Mouse (Mus musculus): ENCODE results near the gene Gcnt3.
"Not testable (repeated sequence)": the region's sequence is repeated elsewhere in the genome, so short reads cannot be mapped to it uniquely, and the experiment has no call there.

Gcnt3 gene

DNA sequence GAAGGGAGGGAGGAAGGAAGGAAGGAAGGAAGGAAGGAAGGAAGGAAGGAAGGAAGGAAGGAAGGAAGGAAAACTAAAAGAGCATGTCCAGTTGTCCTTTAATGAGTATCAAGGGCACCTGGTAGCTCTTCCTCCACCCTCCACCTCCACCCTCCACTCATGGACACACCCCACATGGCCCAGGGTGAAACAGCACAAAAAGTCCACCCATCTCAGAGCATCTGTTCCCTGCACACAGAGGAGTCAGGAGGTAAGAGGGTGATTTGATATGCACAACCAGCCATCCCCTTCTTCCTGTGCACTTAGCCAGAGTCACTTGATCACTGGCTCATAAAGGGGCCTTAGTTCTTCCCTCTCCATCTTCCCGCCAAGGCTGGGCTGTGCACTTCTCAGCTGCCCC is 5.0 kb upstream of the Gcnt3 start:
- DNase-seq = no peak

DNA sequence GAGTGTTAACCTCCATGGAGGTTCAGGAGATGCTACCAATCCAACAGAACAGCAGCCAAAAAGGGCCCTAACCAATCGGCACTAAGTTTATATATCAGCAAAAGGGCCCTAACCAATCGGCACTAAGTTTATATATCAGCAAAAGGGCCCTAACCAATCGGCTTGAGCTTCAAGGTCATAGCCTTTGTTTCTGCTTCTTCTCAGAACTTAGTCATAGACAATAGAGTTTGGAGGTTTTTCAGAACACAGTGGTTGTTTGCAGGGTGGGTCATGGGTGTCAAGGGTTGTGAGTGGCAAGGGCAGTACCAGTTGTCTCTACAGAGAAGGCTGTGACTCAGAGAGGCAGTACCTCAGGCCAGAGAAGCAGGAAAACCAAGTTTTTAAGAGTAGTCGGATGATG is 4.2 kb upstream of the Gcnt3 start:
- no peak for DNase-seq

DNA sequence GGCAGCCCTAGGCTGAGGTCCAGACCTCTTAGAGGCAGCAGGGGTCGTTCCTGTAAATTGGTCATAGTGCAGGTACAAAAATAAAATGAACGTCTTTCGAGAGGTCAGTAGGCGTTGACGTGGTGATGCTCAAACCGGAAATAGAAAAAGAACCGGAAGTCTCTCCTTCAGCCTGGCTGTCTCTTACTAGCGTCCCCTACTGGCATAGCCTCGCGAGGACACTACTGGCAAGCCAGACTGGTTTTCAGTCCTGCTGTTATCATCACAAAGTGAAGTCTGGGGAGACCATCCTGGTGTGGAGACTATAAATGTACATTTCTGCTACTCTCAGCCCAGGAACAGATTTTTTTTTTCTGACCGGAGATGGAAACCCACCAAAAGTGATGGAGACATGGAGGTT is 2.7 kb upstream of the Gcnt3 start:
- no peak for DNase-seq

DNA sequence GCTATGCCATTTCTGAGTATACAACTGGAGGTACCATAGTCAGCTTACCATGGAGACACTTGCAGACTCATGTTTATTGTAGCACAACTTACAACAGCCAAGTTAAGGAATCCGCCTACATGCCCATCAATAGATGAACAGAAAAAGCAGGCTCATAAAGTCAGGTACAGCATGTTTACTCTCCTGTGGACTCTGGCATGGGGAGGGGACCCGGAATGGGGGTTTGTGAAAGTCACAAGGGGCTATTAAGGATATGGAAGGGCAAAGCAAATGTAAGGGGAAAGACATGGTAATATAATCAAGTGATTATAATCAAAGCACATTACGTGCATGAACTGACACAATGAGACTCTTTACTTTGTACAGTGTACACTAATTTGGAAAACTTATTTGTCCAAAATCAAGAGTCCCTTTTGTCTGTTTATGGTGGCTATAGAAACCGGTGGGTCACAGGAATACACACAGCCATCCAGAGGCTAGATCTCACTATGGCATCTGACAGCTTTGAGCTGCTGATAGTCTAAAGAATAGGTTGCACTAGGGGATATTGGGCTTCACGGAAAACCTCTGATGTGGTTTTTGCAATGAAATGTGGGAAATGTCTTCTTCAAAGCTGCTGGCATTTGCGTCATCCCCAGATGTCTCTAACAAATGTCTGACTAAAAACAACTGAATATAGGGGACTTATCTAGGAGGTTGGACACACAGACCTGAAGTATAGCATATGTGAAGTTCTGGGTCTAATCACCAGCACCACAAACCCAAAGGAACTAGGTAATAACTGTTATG is 1.9 kb upstream of the Gcnt3 start:
- DNase-seq = no peak

DNA sequence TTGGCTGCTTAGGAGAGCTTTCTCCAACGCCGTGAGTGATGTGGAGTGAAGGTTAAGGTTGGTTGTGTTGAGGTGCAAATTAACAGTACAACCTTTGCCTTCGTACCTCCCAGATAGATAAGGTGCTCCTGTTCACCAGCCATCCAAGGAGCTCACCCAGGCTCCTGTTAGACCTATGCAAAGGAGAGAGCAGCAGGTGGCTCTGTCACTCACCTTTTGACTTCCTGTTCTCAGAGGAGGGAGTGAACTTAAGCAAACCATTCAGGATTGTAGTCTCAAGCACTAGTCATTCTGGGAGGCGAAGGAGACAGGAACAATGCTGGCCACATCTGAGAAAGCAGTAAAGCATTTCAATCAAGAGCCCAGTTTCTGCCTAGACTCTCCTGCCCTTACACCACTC is 1.2 kb downstream of the Gcnt3 start:
- DNase-seq = no peak

DNA sequence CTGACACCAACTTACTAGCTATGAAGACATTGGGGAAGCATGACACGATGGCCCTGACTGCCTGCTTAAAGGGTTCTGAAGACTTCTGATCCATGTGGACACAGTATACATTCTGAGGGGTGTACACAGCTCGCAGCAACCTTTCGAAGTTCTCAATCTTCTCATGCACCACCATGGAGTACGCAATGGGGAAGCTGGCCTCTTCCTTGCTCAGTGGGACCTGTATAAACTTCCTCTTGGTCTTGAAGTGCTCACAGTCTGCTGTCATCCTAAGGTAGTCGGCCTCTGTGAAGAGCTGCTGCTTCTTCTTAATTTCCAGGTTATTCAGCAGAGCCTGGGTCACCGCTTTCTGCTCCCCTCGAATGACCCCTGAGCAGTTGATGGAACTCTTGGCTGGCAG is 3.2 kb downstream of the Gcnt3 start:
- no peak for DNase-seq

DNA sequence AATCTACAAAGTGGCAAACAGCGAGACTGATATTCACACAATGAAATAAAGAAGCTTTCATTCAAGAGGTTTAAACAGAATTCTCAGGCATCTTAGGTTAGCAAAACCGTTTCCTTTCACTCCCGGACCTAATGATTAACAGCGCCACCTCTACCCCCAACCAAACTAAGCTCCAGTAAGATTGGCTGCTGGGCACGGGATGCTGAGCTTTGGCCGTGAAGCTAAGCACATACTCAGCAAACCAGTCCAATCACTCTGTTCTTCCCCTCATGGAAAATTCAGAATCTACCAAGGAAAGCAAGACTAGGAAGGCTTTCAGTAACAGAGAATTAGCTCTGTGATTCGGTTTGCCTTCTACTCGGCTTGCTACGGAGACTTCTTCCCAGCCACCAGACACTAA is 4.8 kb downstream of the Gcnt3 start:
- no peak for DNase-seq

DNA sequence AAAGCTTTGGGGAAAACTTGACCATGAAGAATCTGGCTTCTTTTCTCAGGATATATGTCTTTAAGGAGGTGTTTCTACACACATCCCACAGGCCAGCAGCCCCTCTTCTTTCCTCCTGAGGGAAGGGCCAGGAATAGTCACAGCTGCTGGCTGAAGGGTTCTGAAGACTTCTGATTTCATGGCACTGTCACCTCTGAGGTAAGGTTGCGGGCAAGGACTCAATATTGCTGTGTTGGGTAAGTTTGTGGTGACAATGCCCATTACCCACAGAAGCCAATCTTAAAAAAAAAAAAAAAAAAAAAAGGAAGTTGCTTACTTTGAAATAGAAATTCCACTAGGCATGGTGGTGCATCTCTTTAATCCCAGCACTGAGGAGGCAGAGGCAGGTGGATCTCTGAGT is 5.7 kb downstream of the Gcnt3 start:
- DNase-seq = no peak

DNA sequence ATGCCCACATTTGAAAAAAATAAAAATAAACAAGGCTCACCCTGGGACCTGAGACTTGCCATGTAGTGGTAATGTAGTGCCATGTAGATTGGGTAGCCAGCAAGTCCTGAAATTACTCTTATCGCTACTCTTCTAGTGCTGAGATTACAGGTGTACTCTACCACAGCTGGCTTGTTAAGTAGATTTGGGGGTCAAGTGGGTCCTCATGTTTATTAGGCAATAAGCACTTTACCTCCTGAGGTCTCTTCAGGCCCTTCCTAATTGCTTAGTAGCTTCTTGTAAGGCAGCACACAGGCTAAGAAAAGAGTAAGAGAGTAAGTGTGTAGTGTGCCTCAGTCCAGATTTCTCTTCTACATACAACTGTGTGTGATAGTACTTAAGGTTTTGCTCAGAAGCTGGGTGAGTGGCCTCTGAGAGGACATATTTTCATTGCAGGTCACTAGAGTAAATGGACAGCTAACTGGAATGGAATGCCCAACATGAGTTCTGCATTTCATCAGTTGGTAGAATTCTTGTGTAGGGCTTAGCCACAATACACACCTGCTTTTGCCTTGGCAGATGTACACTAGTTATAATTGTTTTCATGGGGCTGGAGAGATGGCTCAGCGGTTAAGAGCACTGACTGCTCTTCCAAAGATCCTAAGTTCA is 12.4 kb downstream of the Gcnt3 start:
- DNase-seq = no peak

DNA sequence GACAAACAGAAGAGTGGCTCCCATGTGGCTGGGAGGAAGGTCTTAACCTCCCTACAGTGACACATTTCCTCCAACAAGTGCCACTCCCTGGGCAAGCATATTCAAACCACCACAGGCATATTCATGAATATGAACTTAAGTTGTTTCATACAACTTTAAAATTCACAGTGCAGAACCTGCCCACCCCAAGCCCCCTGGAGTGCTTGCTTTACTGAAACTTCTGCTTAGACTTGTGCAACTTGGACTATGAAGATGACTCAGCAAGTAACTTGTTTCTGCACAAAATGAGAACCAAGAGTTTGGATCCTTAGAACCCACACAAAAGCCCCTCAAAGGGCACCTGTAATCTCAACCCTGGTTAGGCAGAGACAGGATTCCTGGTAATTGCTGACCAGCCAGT is 13.2 kb downstream of the Gcnt3 start:
- DNase-seq = no peak

DNA sequence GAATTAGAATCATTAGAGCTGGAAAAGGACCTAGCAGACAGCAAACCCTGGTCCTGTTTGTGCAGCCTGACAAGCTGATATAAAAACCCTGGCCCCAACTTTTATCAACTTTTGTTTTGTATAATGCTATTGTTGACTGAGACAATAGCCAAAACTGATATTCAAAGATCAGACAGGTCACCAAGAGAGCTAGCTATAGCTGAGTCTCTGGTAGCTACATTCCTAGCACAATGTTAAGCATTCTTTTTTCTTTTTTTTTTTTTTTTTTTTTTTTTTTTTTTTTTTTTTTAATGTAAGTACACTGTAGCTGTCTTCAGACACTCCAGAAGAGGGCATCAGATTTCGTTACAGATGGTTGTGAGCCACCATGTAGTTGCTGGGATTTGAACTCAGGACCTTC is 14.3 kb downstream of the Gcnt3 start:
- not testable (repeated sequence) for DNase-seq

DNA sequence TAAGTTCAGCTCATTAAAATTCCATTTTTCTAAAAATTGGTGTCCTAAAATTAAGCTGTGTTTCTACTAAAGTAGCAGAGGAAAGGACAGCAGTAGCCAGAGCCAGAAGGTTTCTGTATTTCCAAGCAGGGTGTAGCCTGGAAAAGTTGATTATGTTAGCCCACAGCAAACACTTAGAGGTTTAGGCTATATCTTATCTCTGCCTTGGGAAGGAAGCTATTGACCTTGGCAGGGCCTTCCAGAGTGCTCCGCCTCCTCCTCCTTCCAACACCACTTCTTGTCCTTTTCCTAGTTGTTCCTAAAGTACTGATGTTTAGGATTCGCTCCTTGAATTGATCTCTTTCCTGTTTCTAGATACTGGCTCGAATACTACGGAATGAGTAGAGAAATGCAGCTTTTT is 15.8 kb downstream of the Gcnt3 start:
- no peak for DNase-seq

DNA sequence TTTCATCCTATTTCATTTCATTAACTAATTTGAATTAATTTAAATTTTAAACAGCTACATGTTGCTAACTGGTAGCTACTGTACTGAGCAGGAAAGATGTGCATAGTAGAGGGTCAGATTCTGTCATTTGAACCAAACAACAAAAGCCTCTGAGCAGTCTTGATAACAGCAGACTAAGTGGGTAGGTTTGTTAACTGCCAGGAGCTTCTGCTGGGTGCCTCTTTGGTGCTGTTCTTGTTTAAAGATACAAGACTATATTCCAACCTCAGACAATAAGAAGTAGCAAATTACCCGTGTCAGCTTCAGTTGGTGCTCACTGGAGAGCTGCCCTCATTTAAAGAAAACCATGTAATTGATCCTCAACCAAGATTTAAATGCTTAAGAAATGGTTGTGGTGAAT is 16.3 kb downstream of the Gcnt3 start:
- DNase-seq = no peak

DNA sequence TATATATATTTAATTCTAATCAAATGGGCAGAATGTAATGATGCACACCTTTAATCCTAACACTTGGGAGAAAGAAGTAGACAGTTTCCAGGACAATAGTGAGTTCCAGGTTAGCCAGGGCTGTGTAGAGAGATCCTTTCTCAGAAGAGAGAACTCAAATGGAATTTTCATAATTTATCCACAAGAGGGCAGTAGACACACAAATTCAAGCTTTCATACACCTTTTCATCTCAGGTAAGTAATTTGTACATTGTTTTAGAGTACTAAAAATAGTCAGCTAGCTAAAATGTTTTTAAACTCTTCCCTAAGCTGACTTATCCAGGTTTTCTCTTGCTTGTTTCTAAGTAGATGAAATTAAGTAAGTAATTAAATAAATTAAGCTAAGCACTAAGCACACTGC is 19.0 kb downstream of the Gcnt3 start:
- DNase-seq = no peak

DNA sequence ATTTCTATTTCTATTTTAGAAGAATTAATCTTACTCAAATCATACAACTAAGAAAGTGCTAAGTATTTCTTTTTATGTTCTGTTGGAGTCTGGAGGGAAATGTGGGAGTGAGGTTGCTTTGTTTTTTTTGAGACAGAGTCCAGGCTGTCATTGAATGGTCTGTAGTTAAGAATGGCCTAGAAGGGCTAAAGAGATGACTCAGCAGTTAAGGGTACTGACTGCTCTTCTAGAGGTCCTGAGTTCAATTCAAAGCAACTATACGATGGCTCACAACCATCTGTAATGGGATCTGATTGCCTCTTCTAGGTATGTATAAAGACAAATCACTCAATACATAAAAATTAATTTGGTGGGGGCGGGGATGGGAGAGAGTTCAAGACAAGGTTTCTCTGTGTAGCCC is 22.3 kb downstream of the Gcnt3 start:
- DNase-seq = no peak

DNA sequence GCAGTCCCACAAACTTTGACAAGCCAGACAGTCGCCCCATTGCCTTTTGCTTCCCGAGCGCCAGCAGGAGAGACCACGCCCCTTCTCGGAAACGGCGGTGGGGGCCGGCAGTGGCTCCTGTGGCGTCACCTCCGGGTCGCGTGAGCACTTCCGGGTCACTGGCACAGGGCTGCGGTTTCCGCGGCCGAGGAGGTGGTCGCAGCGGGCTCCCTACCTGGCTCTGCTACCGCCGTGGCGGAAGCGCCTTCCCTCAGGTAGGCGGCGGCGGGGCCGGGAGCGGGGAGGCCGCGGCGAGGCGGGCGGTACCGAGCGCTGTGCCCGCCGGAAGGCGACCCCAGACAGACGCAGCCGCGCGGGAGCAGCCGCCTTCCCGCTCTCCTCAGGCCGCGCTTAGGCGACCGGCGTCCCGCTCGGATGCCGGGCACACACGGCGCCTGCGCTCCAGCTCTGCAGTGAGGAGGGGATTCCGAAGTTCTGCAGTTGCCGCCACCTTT is 25.4 kb downstream of the Gcnt3 start, which contains the start of gene Gtf2a2:
Gene Gtf2a2 (plus strand): TSS at position 143 of the 494 bp plus-strand sequence.
- DNase-seq = peak; percentile 94 to 95

DNA sequence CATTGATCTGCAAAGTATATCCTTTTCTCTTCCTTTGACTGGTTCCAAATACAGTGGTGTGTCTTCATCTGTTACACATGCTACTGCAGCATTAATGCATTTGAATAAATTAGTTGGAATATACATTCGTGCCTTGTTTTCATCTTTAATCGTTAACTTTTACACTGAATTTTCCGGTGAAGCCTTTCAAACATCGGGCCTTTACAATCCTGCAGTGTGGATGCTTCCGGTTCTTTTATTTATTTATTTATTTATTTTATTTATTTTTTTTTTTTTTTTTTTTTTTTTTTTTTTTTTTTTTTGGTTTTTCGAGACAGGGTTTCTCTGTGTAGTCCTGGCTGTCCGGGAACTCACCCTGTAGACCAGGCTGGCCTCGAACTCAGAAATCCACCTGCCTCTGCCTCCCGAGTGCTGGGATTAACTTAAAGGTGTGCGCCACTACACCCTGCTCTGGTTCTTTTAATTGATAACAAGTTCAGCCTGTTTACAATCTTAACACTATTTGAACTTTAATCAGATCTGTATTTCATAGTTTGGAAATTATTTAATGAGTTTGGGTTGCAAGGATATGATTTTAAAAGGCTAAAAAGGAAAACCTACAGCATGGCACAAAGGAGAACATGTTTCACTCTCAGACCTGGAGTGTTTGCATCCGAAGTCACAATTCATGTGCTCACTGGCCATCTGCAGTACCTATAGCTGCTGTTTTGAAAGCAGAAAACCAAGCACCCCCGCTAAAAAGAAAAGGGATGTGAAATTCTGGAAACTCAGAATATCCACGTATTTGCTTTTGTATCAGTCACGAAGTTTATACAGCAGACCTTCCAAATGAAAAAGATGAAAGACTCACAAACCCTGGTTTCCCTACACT is 26.1 kb downstream of the Gcnt3 start:
- DNase-seq = no peak

DNA sequence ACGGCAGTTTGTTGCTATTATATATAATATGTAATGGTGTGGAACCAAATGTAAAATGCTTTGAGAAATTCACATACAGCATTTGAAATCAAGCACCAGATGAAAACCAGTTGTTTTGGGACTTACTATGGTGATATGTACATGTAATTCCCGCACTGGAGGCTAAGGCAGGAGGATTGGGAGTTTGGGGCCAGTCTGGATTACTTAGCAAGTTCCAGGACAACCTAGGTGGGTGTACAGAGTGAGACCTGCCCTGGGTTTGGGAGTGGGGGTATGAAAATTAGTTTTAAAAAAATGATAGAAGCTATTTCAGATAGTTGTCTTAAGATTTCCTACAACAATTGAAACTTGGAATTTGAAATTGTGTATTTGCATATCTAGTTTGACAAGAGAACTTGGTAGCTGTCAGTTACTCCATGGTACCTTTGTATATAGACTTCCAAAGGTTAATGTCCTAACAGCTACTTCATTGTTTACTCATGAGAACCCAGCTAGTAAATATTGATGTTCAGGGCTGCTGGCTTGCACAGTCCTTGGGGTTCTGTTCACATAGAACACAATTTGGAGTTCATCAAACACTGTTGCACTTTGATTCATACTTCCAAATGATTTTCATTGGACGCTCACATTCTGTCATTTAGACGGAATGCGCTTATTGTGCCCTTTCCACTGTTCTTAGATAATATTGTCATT is 27.0 kb downstream of the Gcnt3 start:
- no peak for DNase-seq

DNA sequence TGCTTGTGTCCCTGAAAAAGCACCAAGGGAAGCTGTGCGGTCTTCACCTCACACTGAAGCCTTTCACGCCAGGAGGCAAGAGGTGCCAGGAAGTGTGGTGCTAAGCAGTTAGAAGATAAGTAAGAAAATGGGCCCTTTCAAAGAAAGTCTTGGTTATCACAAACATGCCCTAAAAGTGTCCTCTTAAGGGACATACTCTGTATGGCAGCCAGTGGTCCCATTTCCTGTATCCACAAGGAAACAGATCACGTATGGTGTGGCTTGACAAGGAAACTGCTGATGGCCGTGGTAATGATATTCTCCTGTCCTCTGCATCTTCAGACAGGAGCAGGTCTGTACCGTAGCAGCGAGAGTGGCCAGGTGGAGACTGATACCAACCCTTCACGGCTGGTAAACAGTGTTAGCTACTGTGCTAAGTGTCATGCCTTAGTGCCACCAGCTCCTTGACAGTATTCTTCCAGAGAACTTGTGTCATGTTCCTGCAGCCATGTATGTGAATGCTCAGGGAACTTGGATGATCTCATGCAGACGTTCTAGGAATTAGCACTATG is 28.1 kb downstream of the Gcnt3 start:
- no peak for DNase-seq

DNA sequence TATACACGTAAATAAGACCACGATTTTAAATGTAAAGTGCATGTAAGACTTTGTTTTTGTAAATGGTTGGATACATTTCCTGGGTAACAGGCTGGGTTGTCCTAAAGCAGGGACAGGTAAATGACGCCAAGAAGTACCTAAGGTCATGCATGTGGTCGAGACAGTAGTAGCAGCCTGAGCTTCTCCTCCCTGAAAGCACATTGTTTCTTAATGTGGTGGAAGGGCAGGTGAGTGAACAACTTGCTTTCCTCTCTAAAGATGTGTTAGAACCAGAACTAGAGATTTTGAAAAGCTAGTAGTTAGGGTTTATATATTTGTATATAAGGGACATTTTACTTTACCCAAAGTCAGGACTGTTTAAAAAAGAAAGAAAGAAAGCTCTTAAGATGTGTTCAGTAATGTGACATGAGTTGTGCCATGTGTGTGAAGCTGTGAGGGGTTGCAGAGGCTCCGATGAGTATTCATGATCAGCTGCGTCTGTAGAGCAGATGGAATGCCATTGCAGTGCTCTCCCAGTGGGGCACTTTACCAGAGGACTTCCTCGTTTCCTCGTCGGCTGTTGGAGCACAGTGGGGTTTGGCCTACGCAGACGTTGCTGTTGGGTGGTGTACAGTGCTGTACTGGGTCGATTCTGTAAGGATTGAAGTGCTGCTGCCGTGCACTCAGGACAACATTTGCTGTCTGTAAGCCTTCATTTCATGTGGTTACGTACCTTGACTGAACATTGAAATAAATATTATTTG is 30.2 kb downstream of the Gcnt3 start:
- DNase-seq = no peak

DNA sequence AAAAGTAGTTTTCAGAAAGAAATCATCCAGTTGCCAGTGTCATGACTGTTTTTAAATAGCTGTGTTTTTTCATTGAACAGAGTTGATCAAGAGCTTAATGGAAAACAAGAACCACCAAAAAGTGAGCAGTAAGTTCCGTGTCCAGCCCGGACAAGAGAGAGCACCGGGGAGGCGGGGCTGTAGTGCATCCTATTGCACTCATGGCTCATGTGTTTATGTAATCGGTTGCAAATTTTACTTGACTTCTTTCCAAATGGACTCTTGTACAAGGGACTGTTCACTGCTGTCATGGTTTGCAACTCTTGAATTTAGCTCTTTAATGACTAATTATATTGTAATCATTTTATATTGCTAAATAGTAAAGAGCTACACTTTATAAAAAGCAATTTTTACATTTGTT is 30.9 kb downstream of the Gcnt3 start:
- DNase-seq = no peak

DNA sequence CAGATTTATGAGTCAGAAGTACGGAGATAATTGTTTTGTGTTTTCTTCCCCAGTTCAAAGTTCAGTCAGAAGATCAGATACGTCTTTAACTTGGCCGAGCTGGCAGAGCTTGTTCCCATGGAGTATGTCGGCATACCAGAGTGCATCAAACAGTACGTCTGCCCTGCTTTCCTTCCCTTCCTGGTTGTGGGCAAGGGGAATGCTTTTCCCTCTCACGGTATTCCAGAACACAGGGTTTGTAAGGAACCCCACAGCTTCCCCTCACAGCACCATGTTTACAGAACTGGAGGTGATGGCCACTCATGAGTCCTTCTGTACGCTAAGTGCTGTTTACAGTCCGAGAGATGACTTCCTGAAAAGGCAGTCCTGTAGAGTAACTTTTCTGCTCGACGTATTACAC is 34.4 kb downstream of the Gcnt3 start:
- no peak for DNase-seq

Data from lung, postnatal 4 days (tissue).